Mouse (Mus musculus): Measurements from ENCODE around the gene Cish. TPM values are rescaled to one million over a fixed set of nuclear protein-coding genes. Genes with fewer than 3 reads are reported as not detected.

The Cish gene
- polyA plus RNA-seq, 1 experiment, result 0.64 TPM

- Histone ChIP-seq H3K27me3 (ENCODE audit: control insufficient read depth, insufficient read depth, insufficient read length) (no peaks in the 10 kb centered on the region), H3K4me3 (no peak overlapping the region), H3K36me3 (ENCODE audit: control insufficient read depth, insufficient read depth) (no peaks in the 10 kb centered on the region), H3K79me2 (ENCODE audit: control insufficient read depth, insufficient read depth) (no peaks in the 10 kb centered on the region), H3ac (ENCODE audit: control insufficient read depth, insufficient read length) (no peak overlapping the region), H3K4me2 (ENCODE audit: low read depth) (no peak overlapping the region)
- TF ChIP-seq MYOD1 (IDR thresholded peaks at IDR 0.05; ENCODE audit: control insufficient read depth in 1 of 3, insufficient read length in 2 of 3, low read depth in 2 of 3), result no peak
- TF ChIP-seq TCF3 (IDR thresholded peaks at IDR 0.05; ENCODE audit: insufficient read length, low read depth), result no peak
- TF ChIP-seq TCF12 (IDR thresholded peaks at IDR 0.05; ENCODE audit: insufficient read depth, poor library complexity, severe bottlenecking), result no peak
- no peak for TF ChIP-seq POLR2AphosphoS2 (IDR thresholded peaks at IDR 0.05; ENCODE audit: insufficient read length, low read depth)
- TF ChIP-seq E2F4 (IDR thresholded peaks at IDR 0.05; ENCODE audit: insufficient read depth), result no peak
- no peak for TF ChIP-seq CEBPB (IDR thresholded peaks at IDR 0.05; ENCODE audit: insufficient read depth, poor library complexity, severe bottlenecking)
- TF ChIP-seq MYOG (IDR thresholded peaks at IDR 0.05; ENCODE audit: control insufficient read depth in 1 of 3, insufficient read depth in 1 of 3, insufficient read length in 2 of 3, low read depth in 2 of 3), result no peak
- no peak for TF ChIP-seq POLR2A (IDR thresholded peaks at IDR 0.05; ENCODE audit: insufficient read length, low read depth)
Observed at GRCm38 (mm10) chr9:107298876-107299275, 3.0 kb downstream of the Cish start.

DNA sequence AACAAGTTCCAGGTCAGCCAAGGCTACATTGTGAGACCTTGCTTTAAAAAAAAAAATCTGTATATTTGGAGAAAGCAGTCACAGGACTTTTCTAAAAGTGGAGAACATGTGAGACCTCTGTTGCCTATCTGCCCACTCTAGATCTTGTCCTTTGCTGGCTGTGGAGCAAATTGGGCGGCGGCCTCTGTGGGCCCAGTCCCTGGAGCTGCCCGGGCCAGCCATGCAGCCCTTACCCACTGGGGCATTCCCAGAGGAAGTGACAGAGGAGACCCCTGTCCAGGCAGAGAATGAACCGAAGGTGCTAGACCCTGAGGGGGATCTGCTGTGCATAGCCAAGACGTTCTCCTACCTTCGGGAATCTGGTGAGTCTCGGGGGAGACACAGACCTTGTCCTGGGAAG, 4.0 kb downstream of the Cish start:
- Histone ChIP-seq H3K4me2 (ENCODE audit: low read depth) (no peak overlapping the region), H3K27me3 (ENCODE audit: control insufficient read depth, insufficient read depth, insufficient read length) (no peaks in the 10 kb centered on the region)

GRCm38 (mm10) chr9:107300224-107300973, 4.6 kb downstream of the Cish start:
- H3ac ChIP-seq (ENCODE audit: control insufficient read depth, insufficient read length), result no peak overlapping the region
- no peak for TF ChIP-seq TCF3 (IDR thresholded peaks at IDR 0.05; ENCODE audit: insufficient read length, low read depth)
- TF ChIP-seq TCF12 (IDR thresholded peaks at IDR 0.05; ENCODE audit: insufficient read depth, poor library complexity, severe bottlenecking), result no peak
- TF ChIP-seq POLR2A (IDR thresholded peaks at IDR 0.05; ENCODE audit: insufficient read length, low read depth), result no peak
- no peak for TF ChIP-seq MYOD1 (IDR thresholded peaks at IDR 0.05; ENCODE audit: control insufficient read depth in 1 of 3, insufficient read length in 2 of 3, low read depth in 2 of 3)
- TF ChIP-seq CEBPB (IDR thresholded peaks at IDR 0.05; ENCODE audit: insufficient read depth, poor library complexity, severe bottlenecking), result no peak
- no peak for TF ChIP-seq POLR2AphosphoS2 (IDR thresholded peaks at IDR 0.05; ENCODE audit: insufficient read length, low read depth)
- TF ChIP-seq USF1 (IDR thresholded peaks at IDR 0.05; ENCODE audit: low read depth), result no peak
- no peak for TF ChIP-seq SRF (IDR thresholded peaks at IDR 0.05; ENCODE audit: control insufficient read depth, insufficient read length, low read depth)
- no peak for TF ChIP-seq MYOG (IDR thresholded peaks at IDR 0.05; ENCODE audit: control insufficient read depth in 1 of 3, insufficient read depth in 1 of 3, insufficient read length in 2 of 3, low read depth in 2 of 3)
- TF ChIP-seq REST (IDR thresholded peaks at IDR 0.05; ENCODE audit: insufficient read depth, insufficient read length), result no peak
- no peak for TF ChIP-seq E2F4 (IDR thresholded peaks at IDR 0.05; ENCODE audit: insufficient read depth)
- no peak for TF ChIP-seq MAX (IDR thresholded peaks at IDR 0.05; ENCODE audit: low read depth)
- H3K4me2 ChIP-seq (ENCODE audit: low read depth), result no peak overlapping the region
- no peaks in the 10 kb centered on the region for H3K36me3 ChIP-seq (ENCODE audit: control insufficient read depth, insufficient read depth)
- H3K4me3 ChIP-seq, result no peak overlapping the region
- no peaks in the 10 kb centered on the region for H3K79me2 ChIP-seq (ENCODE audit: control insufficient read depth, insufficient read depth)
- no peaks in the 10 kb centered on the region for H3K27me3 ChIP-seq (ENCODE audit: control insufficient read depth, insufficient read depth, insufficient read length)

More for the DNA sequence above, 4.0 kb downstream of the Cish start:
- Histone ChIP-seq H3K4me3 (no peak overlapping the region), H3K79me2 (ENCODE audit: control insufficient read depth, insufficient read depth) (no peaks in the 10 kb centered on the region), H3ac (ENCODE audit: control insufficient read depth, insufficient read length) (no peak overlapping the region), H3K36me3 (ENCODE audit: control insufficient read depth, insufficient read depth) (no peaks in the 10 kb centered on the region)
- no peak for TF ChIP-seq E2F4 (IDR thresholded peaks at IDR 0.05; ENCODE audit: insufficient read depth)
- no peak for TF ChIP-seq MYOG (IDR thresholded peaks at IDR 0.05; ENCODE audit: control insufficient read depth in 1 of 3, insufficient read depth in 1 of 3, insufficient read length in 2 of 3, low read depth in 2 of 3)
- no peak for TF ChIP-seq MAX (IDR thresholded peaks at IDR 0.05; ENCODE audit: low read depth)
- TF ChIP-seq POLR2AphosphoS2 (IDR thresholded peaks at IDR 0.05; ENCODE audit: insufficient read length, low read depth), result no peak
- TF ChIP-seq TCF3 (IDR thresholded peaks at IDR 0.05; ENCODE audit: insufficient read length, low read depth), result no peak
- TF ChIP-seq USF1 (IDR thresholded peaks at IDR 0.05; ENCODE audit: low read depth), result no peak
- TF ChIP-seq SRF (IDR thresholded peaks at IDR 0.05; ENCODE audit: control insufficient read depth, insufficient read length, low read depth), result no peak
- TF ChIP-seq POLR2A (IDR thresholded peaks at IDR 0.05; ENCODE audit: insufficient read length, low read depth), result no peak
- no peak for TF ChIP-seq MYOD1 (IDR thresholded peaks at IDR 0.05; ENCODE audit: control insufficient read depth in 1 of 3, insufficient read length in 2 of 3, low read depth in 2 of 3)
- no peak for TF ChIP-seq CEBPB (IDR thresholded peaks at IDR 0.05; ENCODE audit: insufficient read depth, poor library complexity, severe bottlenecking)
- no peak for TF ChIP-seq REST (IDR thresholded peaks at IDR 0.05; ENCODE audit: insufficient read depth, insufficient read length)
- no peak for TF ChIP-seq TCF12 (IDR thresholded peaks at IDR 0.05; ENCODE audit: insufficient read depth, poor library complexity, severe bottlenecking)

DNA sequence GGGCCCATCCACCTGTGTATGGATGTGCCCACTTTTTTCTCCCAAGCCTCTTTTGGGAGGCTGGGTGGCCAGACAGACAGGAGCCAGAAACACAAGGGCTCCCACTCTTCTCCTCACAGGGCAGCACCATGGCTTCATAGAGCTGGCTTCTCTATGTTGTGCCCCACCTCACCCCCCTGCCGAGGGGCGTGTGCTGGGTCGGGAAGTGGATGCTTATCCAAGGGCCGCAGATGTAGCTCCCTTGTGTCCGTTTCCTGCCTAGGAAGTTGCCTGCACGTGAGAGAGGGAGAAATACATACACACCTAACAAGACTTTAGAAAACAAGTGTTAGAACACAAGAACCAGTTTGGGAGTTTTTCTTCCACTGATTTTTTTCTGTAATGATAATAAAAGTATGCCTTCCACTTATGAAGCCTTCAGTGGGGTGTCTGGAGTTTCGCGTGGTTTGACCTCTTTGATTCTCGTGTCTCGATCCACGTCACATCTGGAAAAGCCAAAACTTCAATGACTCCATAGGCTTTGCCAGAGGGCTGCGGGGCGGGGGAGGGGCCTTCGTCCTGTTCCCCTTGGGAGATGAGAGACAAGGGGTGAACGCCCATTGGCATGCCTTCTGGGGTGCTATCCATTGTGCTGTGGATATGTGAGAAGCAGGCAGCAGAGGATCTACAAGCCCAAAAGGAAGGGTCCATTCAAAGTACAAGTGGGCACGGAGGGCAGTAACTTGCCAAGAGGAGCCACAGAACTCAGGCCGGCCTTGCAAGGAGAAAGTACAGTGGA, 5.9 kb downstream of the Cish start:
- H3K79me2 ChIP-seq (ENCODE audit: control insufficient read depth, insufficient read depth), result no peaks in the 10 kb centered on the region
- no peaks in the 10 kb centered on the region for H3K36me3 ChIP-seq (ENCODE audit: control insufficient read depth, insufficient read depth)
- no peak overlapping the region for H3K4me2 ChIP-seq (ENCODE audit: low read depth)
- no peak overlapping the region for H3ac ChIP-seq (ENCODE audit: control insufficient read depth, insufficient read length)
- H3K27me3 ChIP-seq (ENCODE audit: control insufficient read depth, insufficient read depth, insufficient read length), result no peaks in the 10 kb centered on the region
- TF ChIP-seq MYOD1 (IDR thresholded peaks at IDR 0.05; ENCODE audit: control insufficient read depth in 1 of 3, insufficient read length in 2 of 3, low read depth in 2 of 3), result no peak
- no peak for TF ChIP-seq REST (IDR thresholded peaks at IDR 0.05; ENCODE audit: insufficient read depth, insufficient read length)
- no peak for TF ChIP-seq SRF (IDR thresholded peaks at IDR 0.05; ENCODE audit: control insufficient read depth, insufficient read length, low read depth)
- no peak for TF ChIP-seq TCF12 (IDR thresholded peaks at IDR 0.05; ENCODE audit: insufficient read depth, poor library complexity, severe bottlenecking)
- no peak for TF ChIP-seq CEBPB (IDR thresholded peaks at IDR 0.05; ENCODE audit: insufficient read depth, poor library complexity, severe bottlenecking)
- no peak for TF ChIP-seq POLR2A (IDR thresholded peaks at IDR 0.05; ENCODE audit: insufficient read length, low read depth)
- no peak overlapping the region for H3K4me3 ChIP-seq

All from myocyte (in vitro differentiated cells).